Mouse (Mus musculus) heart, adult 2 months (tissue): ENCODE results near the gene Zfyve19.

Experiments
- CTCF ChIP-seq: fragments of 200-600 bp; IDR thresholded peaks from 2 replicates; pipeline ENCODE4 v1.8.1; 2022; ENCODE audit warnings: antibody characterized with exemption, mild to moderate bottlenecking, moderate library complexity
- EP300 ChIP-seq: fragments of 200-500 bp; IDR thresholded peaks from 2 replicates; pipeline ENCODE4 v1.6.1; 2011; ENCODE audit warnings: low read depth, low read length, control low read depth; ENCODE audit not compliant: insufficient read depth
- POLR2A ChIP-seq: fragments of 200-500 bp; IDR thresholded peaks from 2 replicates; pipeline ENCODE4 v1.6.1; 2011; ENCODE audit warnings: mild to moderate bottlenecking, low read depth, low read length, control low read depth; ENCODE audit not compliant: insufficient read depth

GRCm38 (mm10) chr2:119240075-119240818 lies 31.8 kb downstream of the Zfyve19 start:
- TF ChIP-seq EP300 = no peak
- TF ChIP-seq CTCF = no peak
- no peak for TF ChIP-seq POLR2A
